8 mouse cellular contexts compared by ENCODE assay signal in genomic region chr17:35838570-35838969, GRCm38 (mm10). TPM values are rescaled to one million over a fixed set of nuclear protein-coding genes. Genes with fewer than 3 reads are reported as not detected.
DNase-seq lines count a peak whose midpoint lies in the region; ATAC-seq and TF ChIP-seq lines count a peak whose summit lies in the region.

No protein-coding gene starts in this region.

- no peak for DNase-seq in heart, postnatal 14 days
- DNase-seq in MEL (ENCODE audit: low read depth, low spot score), result no peak
- peak; percentile 63 for DNase-seq in hindbrain, embryonic 11.5 days (ENCODE audit: low spot score)
- no peak for DNase-seq in urinary bladder, postnatal 4 days (ENCODE audit: low spot score in 2 of 2)
- no peak for DNase-seq in ovary, postnatal 10 days (ENCODE audit: low spot score)
- no peak for DNase-seq in Muller cell, postnatal 12 days (ENCODE audit: inconsistent ontology term)

- peaks cover 50% of the 10 kb centered on the region for H3K79me2 ChIP-seq in MEL (ENCODE audit: control insufficient read depth, insufficient read depth, low read length, poor library complexity)

- TF ChIP-seq POLR2A in MEL (IDR thresholded peaks at IDR 0.05; ENCODE audit: control insufficient read depth in 1 of 2, insufficient read depth in 1 of 2, low read depth in 1 of 2, low read length in 2 of 2, poor library complexity in 1 of 2), result no peak

- intact Hi-C loops in heart, postnatal 14 days (cut with DNase I), result loop anchor here (10.0 kb wide), 1 partner anchor 136 kb away; the partner anchor contains the start of gene Gnl1

- H3K4me2 ChIP-seq in heart, embryonic 12.5 days, result peak overlapping the region; percentile 91
- peak overlapping the region; percentile 39 for H3K4me2 ChIP-seq in hindbrain, embryonic 11.5 days (replicated peaks; ENCODE audit: low read depth, low read length)
- peak overlapping the region; percentile 86 for H3K4me2 ChIP-seq in midbrain, embryonic 13.5 days (replicated peaks)

- peak overlapping the region; percentile 97 for H3K27ac ChIP-seq in heart, embryonic 12.5 days (ENCODE audit: poor library complexity, severe bottlenecking)
- peak overlapping the region; percentile 85 for H3K27ac ChIP-seq in MEL (ENCODE audit: control insufficient read depth, low read depth, low read length)
- peak overlapping the region; percentile 18 for H3K27ac ChIP-seq in hindbrain, embryonic 11.5 days (ENCODE audit: low read depth, low read length)
- H3K27ac ChIP-seq in midbrain, embryonic 13.5 days, result peak overlapping the region; percentile 99

- H3K4me3 ChIP-seq in heart, embryonic 12.5 days, result peak overlapping the region; percentile 81
- H3K4me3 ChIP-seq in MEL (ENCODE audit: control insufficient read depth in 1 of 2, insufficient read depth in 1 of 2, low read depth in 2 of 2, low read length in 2 of 2), result peak overlapping the region; percentile 69 to 80
- peak overlapping the region; percentile 77 for H3K4me3 ChIP-seq in hindbrain, embryonic 11.5 days (ENCODE audit: low read depth, low read length)
- peak overlapping the region; percentile 94 for H3K4me3 ChIP-seq in midbrain, embryonic 13.5 days (replicated peaks)

- peaks cover 44% of the 10 kb centered on the region for H3K4me1 ChIP-seq in heart, embryonic 12.5 days (replicated peaks)
- peaks cover 0 to 47% of the 10 kb centered on the region in 2 experiments; a peak in 3 of 4 replicates for H3K4me1 ChIP-seq in MEL (ENCODE audit: control insufficient read depth in 1 of 2, insufficient read depth in 2 of 2, low read length in 2 of 2)
- H3K4me1 ChIP-seq in hindbrain, embryonic 11.5 days (replicated peaks; ENCODE audit: control insufficient read depth, insufficient read depth, low read length), result peaks cover 16% of the 10 kb centered on the region
- H3K4me1 ChIP-seq in midbrain, embryonic 13.5 days (replicated peaks), result peaks cover 58% of the 10 kb centered on the region

- H3K9ac ChIP-seq in heart, embryonic 12.5 days, result peak overlapping the region; percentile 60
- H3K9ac ChIP-seq in MEL (ENCODE audit: control insufficient read depth, low read depth, low read length, poor library complexity, severe bottlenecking), result peak overlapping the region; percentile 77
- H3K9ac ChIP-seq in hindbrain, embryonic 11.5 days (ENCODE audit: low read depth, low read length), result peak overlapping the region; percentile 40
- H3K9ac ChIP-seq in midbrain, embryonic 13.5 days (replicated peaks), result peak overlapping the region; percentile 64

- no peak for TF ChIP-seq EP300 in MEL (IDR thresholded peaks at IDR 0.05; ENCODE audit: low read depth in 1 of 2, low read length in 2 of 2)

- TF ChIP-seq RAD21 in MEL (IDR thresholded peaks at IDR 0.05; ENCODE audit: low read depth, low read length), result no peak

- H3K27me3 ChIP-seq in heart, embryonic 12.5 days (replicated peaks), result no peaks in the 10 kb centered on the region
- H3K27me3 ChIP-seq in MEL (ENCODE audit: control insufficient read depth in 1 of 2, insufficient read depth in 2 of 2, low read length in 2 of 2), result no peaks in the 10 kb centered on the region
- no peaks in the 10 kb centered on the region for H3K27me3 ChIP-seq in hindbrain, embryonic 11.5 days (ENCODE audit: control insufficient read depth, insufficient read depth, low read length)
- no peaks in the 10 kb centered on the region for H3K27me3 ChIP-seq in midbrain, embryonic 13.5 days

- no peak for TF ChIP-seq CTCF in MEL (IDR thresholded peaks at IDR 0.05 in 2 of 3, conservative IDR thresholded peaks at IDR 0.05 in 1 of 3; ENCODE audit: control insufficient read depth in 1 of 3, insufficient read depth in 1 of 3, low read depth in 2 of 3, low read length in 3 of 3, poor library complexity in 1 of 3, severe bottlenecking in 1 of 3)

- WGBS in heart, embryonic 12.5 days, result 1% methylated on average over 5 of the region's 5 CpGs
- 5% methylated on average over 5 of the region's 5 CpGs for WGBS in hindbrain, embryonic 11.5 days
- WGBS in midbrain, embryonic 13.5 days, result 2% methylated on average over 5 of the region's 5 CpGs

- peaks cover 34% of the 10 kb centered on the region for H3K36me3 ChIP-seq in heart, embryonic 12.5 days
- peaks cover 11 to 49% of the 10 kb centered on the region in 2 experiments for H3K36me3 ChIP-seq in MEL (ENCODE audit: control insufficient read depth in 1 of 2, insufficient read depth in 2 of 2, low read length in 2 of 2)
- H3K36me3 ChIP-seq in hindbrain, embryonic 11.5 days (ENCODE audit: control insufficient read depth, insufficient read depth, low read length), result peaks cover 22% of the 10 kb centered on the region
- H3K36me3 ChIP-seq in midbrain, embryonic 13.5 days, result peaks cover 32% of the 10 kb centered on the region

- no peaks in the 10 kb centered on the region for H3K9me3 ChIP-seq in heart, embryonic 12.5 days (replicated peaks)
- H3K9me3 ChIP-seq in MEL (replicated peaks; ENCODE audit: insufficient read depth, low read length), result no peaks in the 10 kb centered on the region
- no peaks in the 10 kb centered on the region for H3K9me3 ChIP-seq in hindbrain, embryonic 11.5 days (ENCODE audit: control insufficient read depth, low read length)
- no peaks in the 10 kb centered on the region for H3K9me3 ChIP-seq in midbrain, embryonic 13.5 days

- no peak for ATAC-seq in heart, embryonic 12.5 days (ENCODE audit: insufficient number of reproducible peaks, low FRiP score)
- ATAC-seq in hindbrain, embryonic 11.5 days (ENCODE audit: low FRiP score), result no peak
- no peak for ATAC-seq in midbrain, embryonic 13.5 days

TF ChIP-seq in MEL, 35 proteins besides CTCF, POLR2A, EP300 and RAD21 (continues in another document):
- no peak for TF ChIP-seq SIN3A (IDR thresholded peaks at IDR 0.05; ENCODE audit: low read length)
- no peak for TF ChIP-seq CHD1 (IDR thresholded peaks at IDR 0.05; ENCODE audit: low read depth, low read length)
- no peak for TF ChIP-seq NRF1 (IDR thresholded peaks at IDR 0.05; ENCODE audit: insufficient read depth, low read depth, low read length, poor library complexity, severe bottlenecking)
- no peak for TF ChIP-seq TAL1 (IDR thresholded peaks at IDR 0.05; ENCODE audit: low read length)
- no peak for TF ChIP-seq BHLHE40 (IDR thresholded peaks at IDR 0.05; ENCODE audit: borderline replicate concordance, low read depth, low read length)
- TF ChIP-seq ETS1 (IDR thresholded peaks at IDR 0.05; ENCODE audit: low read depth, low read length), result no peak
- TF ChIP-seq MYC (IDR thresholded peaks at IDR 0.05; ENCODE audit: low read depth, low read length), result no peak
- no peak for TF ChIP-seq CHD2 (IDR thresholded peaks at IDR 0.05; ENCODE audit: low read length)
- TF ChIP-seq USF2 (IDR thresholded peaks at IDR 0.05; ENCODE audit: borderline replicate concordance in 1 of 2, insufficient read depth in 1 of 2, low read depth in 1 of 2, low read length in 2 of 2), result no peak
- TF ChIP-seq HCFC1 (IDR thresholded peaks at IDR 0.05; ENCODE audit: low read depth, low read length), result no peak
- no peak for TF ChIP-seq MAFK (IDR thresholded peaks at IDR 0.05; ENCODE audit: borderline replicate concordance, low read depth, low read length)

RNA-seq across cellular contexts. Expression of gene Tubb5, which starts 0.5 kb away (rescaled TPM):
- polyA plus RNA-seq in heart, embryonic 12.5 days (2016; fragmentation: Nextera tagmentation; extraction: Ambion mirVana), result 743 and 773 TPM in 2 replicates
- total RNA-seq in heart, postnatal 14 days (2021), result 100 to 1,000 TPM; 134 to 183 TPM
- total RNA-seq in MEL (2012; rRNA removed), result 1,137 and 1,211 TPM in 2 replicates
- polyA plus RNA-seq in MEL (2012; ENCODE audit: insufficient read depth in 1 of 2, insufficient read length in 2 of 2, low read depth in 1 of 2, low replicate concordance in 2 of 2, missing spikeins in 1 of 2), result 1,000 to 10,000 TPM; 1,040 to 1,575 TPM
- 1,599 and 1,667 TPM in 2 replicates for polyA plus RNA-seq in hindbrain, embryonic 11.5 days (2014; fragmentation: Nextera tagmentation; extraction: Ambion mirVana)
- polyA plus RNA-seq in midbrain, embryonic 13.5 days (2015; fragmentation: Nextera tagmentation; extraction: Ambion mirVana), result 1,832 and 1,895 TPM in 2 replicates

RNA-seq across cellular contexts. Expression of gene Mdc1, which starts 2.7 kb away (rescaled TPM):
- polyA plus RNA-seq in heart, embryonic 12.5 days (2016; fragmentation: Nextera tagmentation; extraction: Ambion mirVana), result 21.6 and 25.0 TPM in 2 replicates
- 10 to 100 TPM; 12.9 to 13.5 TPM for total RNA-seq in heart, postnatal 14 days (2021)
- total RNA-seq in MEL (2012; rRNA removed), result 15.0 and 17.2 TPM in 2 replicates
- polyA plus RNA-seq in MEL (2012; ENCODE audit: insufficient read depth in 1 of 2, insufficient read length in 2 of 2, low read depth in 1 of 2, low replicate concordance in 2 of 2, missing spikeins in 1 of 2), result 10 to 100 TPM; 46.6 to 77.9 TPM
- 16.8 and 17.3 TPM in 2 replicates for polyA plus RNA-seq in hindbrain, embryonic 11.5 days (2014; fragmentation: Nextera tagmentation; extraction: Ambion mirVana)
- polyA plus RNA-seq in midbrain, embryonic 13.5 days (2015; fragmentation: Nextera tagmentation; extraction: Ambion mirVana), result 10.3 and 12.7 TPM in 2 replicates

RNA-seq across cellular contexts. Expression of gene Flot1, which starts 15.5 kb away (rescaled TPM):
- 78.2 and 80.2 TPM in 2 replicates for polyA plus RNA-seq in heart, embryonic 12.5 days (2016; fragmentation: Nextera tagmentation; extraction: Ambion mirVana)
- 100 to 1,000 TPM; 108 to 111 TPM for total RNA-seq in heart, postnatal 14 days (2021)
- total RNA-seq in MEL (2012; rRNA removed), result 38.1 and 39.5 TPM in 2 replicates
- polyA plus RNA-seq in MEL (2012; ENCODE audit: insufficient read depth in 1 of 2, insufficient read length in 2 of 2, low read depth in 1 of 2, low replicate concordance in 2 of 2, missing spikeins in 1 of 2), result 10 to 100 TPM in 1 of 2 experiments, not detected in 1; 64.1 TPM
- polyA plus RNA-seq in hindbrain, embryonic 11.5 days (2014; fragmentation: Nextera tagmentation; extraction: Ambion mirVana), result 48.1 and 50.0 TPM in 2 replicates
- 59.6 and 67.4 TPM in 2 replicates for polyA plus RNA-seq in midbrain, embryonic 13.5 days (2015; fragmentation: Nextera tagmentation; extraction: Ambion mirVana)

RNA-seq across cellular contexts. Expression of gene Ier3, which starts 17.1 kb away (rescaled TPM):
- 37.6 and 38.6 TPM in 2 replicates for polyA plus RNA-seq in heart, embryonic 12.5 days (2016; fragmentation: Nextera tagmentation; extraction: Ambion mirVana)
- total RNA-seq in heart, postnatal 14 days (2021), result 10 to 100 TPM; 23.9 to 27.8 TPM
- 5.5 and 8.4 TPM in 2 replicates for total RNA-seq in MEL (2012; rRNA removed)
- polyA plus RNA-seq in MEL (2012; ENCODE audit: insufficient read depth in 1 of 2, insufficient read length in 2 of 2, low read depth in 1 of 2, low replicate concordance in 2 of 2, missing spikeins in 1 of 2), result 10 to 100 TPM in 1 of 2 experiments, not detected in 1; 12.2 TPM
- 3.6 and 4.0 TPM in 2 replicates for polyA plus RNA-seq in hindbrain, embryonic 11.5 days (2014; fragmentation: Nextera tagmentation; extraction: Ambion mirVana)
- polyA plus RNA-seq in midbrain, embryonic 13.5 days (2015; fragmentation: Nextera tagmentation; extraction: Ambion mirVana), result 6.7 and 7.1 TPM in 2 replicates

RNA-seq across cellular contexts. Expression of gene Nrm, which starts 22.5 kb away (rescaled TPM):
- 48.9 and 50.7 TPM in 2 replicates for polyA plus RNA-seq in heart, embryonic 12.5 days (2016; fragmentation: Nextera tagmentation; extraction: Ambion mirVana)
- 1 to 10 TPM; 3.8 to 6.0 TPM for total RNA-seq in heart, postnatal 14 days (2021)
- total RNA-seq in MEL (2012; rRNA removed), result 11.1 and 13.7 TPM in 2 replicates
- 10 to 100 TPM in 1 of 2 experiments, not detected in 1; 49.9 TPM for polyA plus RNA-seq in MEL (2012; ENCODE audit: insufficient read depth in 1 of 2, insufficient read length in 2 of 2, low read depth in 1 of 2, low replicate concordance in 2 of 2, missing spikeins in 1 of 2)
- polyA plus RNA-seq in hindbrain, embryonic 11.5 days (2014; fragmentation: Nextera tagmentation; extraction: Ambion mirVana), result 49.2 and 51.0 TPM in 2 replicates
- 28.9 and 33.2 TPM in 2 replicates for polyA plus RNA-seq in midbrain, embryonic 13.5 days (2015; fragmentation: Nextera tagmentation; extraction: Ambion mirVana)

Comparison
In these comparisons a context has a peak if more than half of its experiments do, and no peak if none do; other contexts are left out.
1. H3K27ac ChIP-seq: peak in every context shown above with its lines; median percentile 99 in midbrain, embryonic 13.5 days; 97 in heart, embryonic 12.5 days; 85 in MEL; 18 in hindbrain, embryonic 11.5 days.
2. H3K4me2 ChIP-seq: peak in every context shown above with its lines; median percentile 91 in heart, embryonic 12.5 days; 86 in midbrain, embryonic 13.5 days; 39 in hindbrain, embryonic 11.5 days.